Mouse (Mus musculus) spleen, postnatal 4 days (tissue): Measurements from ENCODE around the gene Alox12e.

Experiments used
- DNase-seq, 2 experiments: peaks; one replicate each; pipeline ENCODE4 v3.0.0; 2022; ENCODE audit warnings: low spot score in 2 of 2

Alox12e gene

GRCm38 (mm10) chr11:70285686-70286085 lies 36.7 kb downstream of the Alox12e start:
- no peak for DNase-seq

- no peak for DNase-seq
Measured at GRCm38 (mm10) chr11:70284757-70285156, 37.7 kb downstream of the Alox12e start.

GRCm38 (mm10) chr11:70283666-70284065 lies 38.8 kb downstream of the Alox12e start:
- no peak for DNase-seq

GRCm38 (mm10) chr11:70280441-70280840 lies 42.0 kb downstream of the Alox12e start:
- no peak for DNase-seq

- no peak for DNase-seq
Measured at GRCm38 (mm10) chr11:70278961-70279360, 43.5 kb downstream of the Alox12e start.

GRCm38 (mm10) chr11:70271641-70272040 lies 50.8 kb downstream of the Alox12e start:
- DNase-seq: no peak

- no peak for DNase-seq
Measured at GRCm38 (mm10) chr11:70266405-70266804, 56.0 kb downstream of the Alox12e start.

GRCm38 (mm10) chr11:70265819-70266218 lies 56.6 kb downstream of the Alox12e start:
- DNase-seq: no peak
